Mouse (Mus musculus): ENCODE data around the gene A030003K21Rik.

DNA sequence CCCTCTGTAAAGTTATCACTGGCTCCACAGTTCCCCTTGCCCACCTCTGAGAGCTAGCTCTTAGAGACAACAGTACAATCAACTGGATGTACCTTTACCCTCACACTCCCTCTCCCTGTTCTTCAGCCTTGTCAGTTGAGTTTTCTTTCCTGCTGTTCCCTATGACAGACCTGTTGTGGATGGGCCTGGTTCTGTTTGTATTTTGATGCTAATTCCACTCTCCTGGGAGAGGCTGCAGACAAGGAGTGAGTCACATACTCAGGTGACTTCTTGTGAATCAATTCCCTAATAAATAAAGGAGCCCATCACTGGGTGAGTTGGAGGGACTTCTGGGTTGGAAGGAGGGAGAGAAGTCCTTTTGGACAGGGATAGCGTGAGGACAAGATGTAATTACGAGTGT lies 5.4 kb upstream of the A030003K21Rik start:
- TF ChIP-seq POLR2A (IDR thresholded peaks at IDR 0.05; ENCODE audit: insufficient read depth, low read depth, low read length) (no peak), CTCF (IDR thresholded peaks at IDR 0.05; ENCODE audit: insufficient read depth, low read depth, low read length) (no peak)
